10 mouse cellular contexts compared by ENCODE assay signal in the genomic region with DNA sequence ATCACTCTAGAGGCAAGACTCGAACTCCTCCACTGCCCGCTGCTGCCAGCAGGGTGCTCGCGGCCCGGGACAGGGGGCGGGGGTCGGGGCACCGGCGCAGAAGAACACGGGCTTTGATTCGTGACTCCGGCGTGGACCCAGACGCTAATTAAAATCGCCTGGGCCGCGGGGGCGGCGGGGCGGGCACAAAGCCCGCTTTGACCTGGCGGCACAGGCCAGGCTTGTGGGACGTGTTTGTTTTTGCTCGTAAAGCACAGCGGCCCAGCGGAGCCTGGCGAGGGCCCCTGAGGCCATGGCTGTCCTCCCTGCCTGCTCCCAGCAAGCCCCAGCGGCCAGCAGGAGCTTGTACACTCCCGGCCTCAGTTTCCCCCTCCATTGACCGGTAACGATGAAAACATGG. TPM values are rescaled to one million over a fixed set of nuclear protein-coding genes. Genes with fewer than 3 reads are reported as not detected.
DNase-seq lines count a peak whose midpoint lies in the region; ATAC-seq and TF ChIP-seq lines count a peak whose summit lies in the region.
"Had no signal": no experiment of that assay in that cellular context is flagged by ENCODE, and none has a peak within 500 bp of the region (broad histone marks: within the 10 kb centered on the region; RNA-seq: fewer than 3 reads in every experiment).

No protein-coding gene starts in this region.

- H3K4me1 ChIP-seq in heart, embryonic 12.5 days (replicated peaks): peaks cover 10% of the 10 kb centered on the region
- H3K4me1 ChIP-seq in E14TG2a.4 (replicated peaks; ENCODE audit: low read depth, low read length): peaks cover 4% of the 10 kb centered on the region
- peaks cover 7% of the 10 kb centered on the region; the same call in 1 of the 2 replicates for H3K4me1 ChIP-seq in embryonic facial prominence, embryonic 12.5 days
- H3K4me1 ChIP-seq in limb, embryonic 10.5 days: peaks cover 30% of the 10 kb centered on the region

- peaks cover 27% of the 10 kb centered on the region for H3K27me3 ChIP-seq in heart, embryonic 12.5 days (replicated peaks)
- H3K27me3 ChIP-seq in E14TG2a.4 (ENCODE audit: insufficient read depth, low read length): peaks cover 30% of the 10 kb centered on the region
- H3K27me3 ChIP-seq in embryonic facial prominence, embryonic 12.5 days: peaks cover 4% of the 10 kb centered on the region; the same call in 1 of the 2 replicates
- no peaks in the 10 kb centered on the region; the same call in 1 of the 2 replicates for H3K27me3 ChIP-seq in limb, embryonic 10.5 days (ENCODE audit: low read depth, poor library complexity, severe bottlenecking)
- H3K27me3 ChIP-seq: CH12.LX had no signal

- peak overlapping the region; percentile 19 for H3K4me3 ChIP-seq in heart, embryonic 12.5 days
- peak overlapping the region; percentile 71 for H3K4me3 ChIP-seq in E14TG2a.4 (replicated peaks; ENCODE audit: low read length)
- H3K4me3 ChIP-seq in embryonic facial prominence, embryonic 12.5 days: 0 out of 2 replicates have a peak overlapping the region, but pooled peaks have one; percentile 2
- peak overlapping the region; percentile 20 for H3K4me3 ChIP-seq in limb, embryonic 10.5 days

- DNase-seq in heart, adult 9 months (ENCODE audit: low spot score in 2 of 2): no peak
- DNase-seq in limb, embryonic 10.5 days (ENCODE audit: low spot score): peak; percentile 73
- no peak for DNase-seq in cerebellum, adult 9-11 months
- DNase-seq in thymus, postnatal 10 days (ENCODE audit: low spot score in 2 of 2): no peak

- peaks cover 4% of the 10 kb centered on the region; the same call in 1 of the 2 replicates for H3K9me3 ChIP-seq in heart, embryonic 12.5 days (replicated peaks)
- peaks cover 5% of the 10 kb centered on the region for H3K9me3 ChIP-seq in E14TG2a.4 (ENCODE audit: low read length)
- no peaks in the 10 kb centered on the region for H3K9me3 ChIP-seq in embryonic facial prominence, embryonic 12.5 days
- no peaks in the 10 kb centered on the region for H3K9me3 ChIP-seq in limb, embryonic 10.5 days (replicated peaks)

- peak overlapping the region; percentile 47; the same call in 1 of the 2 replicates for H3K9ac ChIP-seq in heart, embryonic 12.5 days
- H3K9ac ChIP-seq in embryonic facial prominence, embryonic 12.5 days: no peak overlapping the region

- TF ChIP-seq CTCF in E14TG2a.4 (conservative IDR thresholded peaks at IDR 0.05; ENCODE audit: low read length): no peak

- H3K27ac ChIP-seq in heart, embryonic 12.5 days (ENCODE audit: poor library complexity, severe bottlenecking): no peak overlapping the region
- H3K27ac ChIP-seq in embryonic facial prominence, embryonic 12.5 days: no peak overlapping the region
- H3K27ac ChIP-seq in limb, embryonic 10.5 days: peak overlapping the region; percentile 77

- WGBS in heart, embryonic 12.5 days: 11% methylated on average over 31 of the region's 31 CpGs
- 7% methylated on average over 31 of the region's 31 CpGs for WGBS in embryonic facial prominence, embryonic 12.5 days
- 10% methylated on average over 31 of the region's 31 CpGs for WGBS in limb, embryonic 10.5 days

- no peak for ATAC-seq in heart, embryonic 12.5 days (ENCODE audit: insufficient number of reproducible peaks, low FRiP score)
- no peak; the same call in 1 of the 2 replicates for ATAC-seq in embryonic facial prominence, embryonic 12.5 days (ENCODE audit: insufficient number of reproducible peaks, insufficient read depth, low FRiP score, low TSS enrichment)
- no peak for ATAC-seq in megakaryocyte, adult 5-6 weeks (ENCODE audit: poor library complexity, severe bottlenecking)

- H3K4me2 ChIP-seq in heart, embryonic 12.5 days: peak overlapping the region; percentile 54
- peak overlapping the region; percentile 35 for H3K4me2 ChIP-seq in embryonic facial prominence, embryonic 12.5 days (replicated peaks)

- no peaks in the 10 kb centered on the region for H3K36me3 ChIP-seq in heart, embryonic 12.5 days
- no peaks in the 10 kb centered on the region for H3K36me3 ChIP-seq in E14TG2a.4 (ENCODE audit: insufficient read depth, low read length)
- no peaks in the 10 kb centered on the region for H3K36me3 ChIP-seq in embryonic facial prominence, embryonic 12.5 days
- H3K36me3 ChIP-seq in limb, embryonic 10.5 days: no peaks in the 10 kb centered on the region

RNA-seq across cellular contexts. Expression of a gene that starts 36.1 kb away (rescaled TPM):
- polyA plus RNA-seq in heart, embryonic 12.5 days (2016; fragmentation: Nextera tagmentation; extraction: Ambion mirVana): 0.11 and 0.21 TPM in 2 replicates
- polyA plus RNA-seq in embryonic facial prominence, embryonic 12.5 days (2016; fragmentation: Nextera tagmentation; extraction: Ambion mirVana): 1.2 and 1.7 TPM in 2 replicates
- 0.14 and 0.19 TPM in 2 replicates for polyA plus RNA-seq in limb, embryonic 10.5 days (2016; fragmentation: Nextera tagmentation; extraction: Ambion mirVana)
- not detected in 2 replicates for total RNA-seq in megakaryocyte, adult 5-6 weeks (2015)
- not detected in 2 replicates for total RNA-seq in megakaryocyte, adult 5-6 weeks (2017)
- total RNA-seq: CH12.LX; hematopoietic stem cell, adult 5-6 weeks had no signal

Comparison
In these comparisons a context has a peak if more than half of its experiments do, and no peak if none do; other contexts are left out.
1. H3K4me3 ChIP-seq: peak in every context shown above with its lines; median percentile 71 in E14TG2a.4; 20 in limb, embryonic 10.5 days; 19 in heart, embryonic 12.5 days; 2 in embryonic facial prominence, embryonic 12.5 days.